Mouse (Mus musculus) MEL (cell line): ENCODE data around the gene Fgg. TPM values are rescaled to one million over a fixed set of nuclear protein-coding genes. Genes with fewer than 3 reads are reported as not detected.

Source experiments
- DNase-seq: peaks from one replicate; pipeline ENCODE4 v3.0.0; 2011; ENCODE audit warnings: low read depth, low spot score
- H3K27ac ChIP-seq: 2 replicates; pipeline ENCODE4 v1.5.1; 2012; ENCODE audit warnings: low read depth, mild to moderate bottlenecking, control low read depth, low read length, moderate library complexity; ENCODE audit not compliant: control insufficient read depth
- H3K27me3 ChIP-seq, 2 experiments: fragments of 150-350 bp in 1 of 2; sonication (generic) in 1 of 2; 2 replicates each; pipeline ENCODE4 v1.6.1; 2012; ENCODE audit warnings: low read length in 2 of 2, mild to moderate bottlenecking in 2 of 2, improper control_type of control experiment in 1 of 2, moderate library complexity in 1 of 2; ENCODE audit not compliant: insufficient read depth in 2 of 2, control insufficient read depth in 1 of 2
- H3K36me3 ChIP-seq, 2 experiments: 2 replicates each; pipeline ENCODE4 v1.6.1; 2012 to 2014; ENCODE audit warnings: low read length in 2 of 2, improper control_type of control experiment in 1 of 2, inconsistent platforms in 1 of 2, mild to moderate bottlenecking in 1 of 2; ENCODE audit not compliant: insufficient read depth in 2 of 2, control insufficient read depth in 1 of 2
- H3K4me1 ChIP-seq, 2 experiments: fragments of 150-350 bp in 1 of 2; sonication (generic) in 1 of 2; 2 replicates each; pipeline ENCODE4 v1.6.1; 2012; ENCODE audit warnings: low read length in 2 of 2, improper control_type of control experiment in 1 of 2, mild to moderate bottlenecking in 1 of 2; ENCODE audit not compliant: insufficient read depth in 2 of 2, control insufficient read depth in 1 of 2
- H3K4me3 ChIP-seq, 2 experiments: fragments of 150-350 bp in 1 of 2; sonication (generic) in 1 of 2; 2 replicates each; pipeline ENCODE4 v1.5.1; 2012; ENCODE audit warnings: low read depth in 2 of 2, low read length in 2 of 2, mild to moderate bottlenecking in 2 of 2, moderate library complexity in 2 of 2, control low read depth in 1 of 2, improper control_type of control experiment in 1 of 2; ENCODE audit not compliant: control insufficient read depth in 1 of 2, insufficient read depth in 1 of 2
- H3K79me2 ChIP-seq: 2 replicates; pipeline ENCODE4 v1.6.1; 2012; ENCODE audit warnings: mild to moderate bottlenecking, low read length, moderate library complexity; ENCODE audit not compliant: control insufficient read depth, poor library complexity, insufficient read depth
- H3K9ac ChIP-seq: 2 replicates; pipeline ENCODE4 v1.6.1; 2012; ENCODE audit warnings: low read depth, mild to moderate bottlenecking, control low read depth, low read length, moderate library complexity; ENCODE audit not compliant: control insufficient read depth, poor library complexity, severe bottlenecking
- H3K9me3 ChIP-seq: fragments of 150-350 bp; sonication (generic); replicated peaks from 2 replicates; pipeline ENCODE4 v1.6.1; 2012; ENCODE audit warnings: mild to moderate bottlenecking, low read length, improper control_type of control experiment, moderate library complexity; ENCODE audit not compliant: insufficient read depth
- CHD1 ChIP-seq: IDR thresholded peaks from 2 replicates; pipeline ENCODE4 v1.6.1; 2012; ENCODE audit warnings: low read depth, mild to moderate bottlenecking, inconsistent platforms, low read length, improper control_type of control experiment
- CHD2 ChIP-seq: IDR thresholded peaks from 2 replicates; pipeline ENCODE4 v1.6.1; 2011; ENCODE audit warnings: low read length, improper control_type of control experiment
- EP300 ChIP-seq, 2 experiments: IDR thresholded peaks; 2 replicates each; pipeline ENCODE4 v1.6.1; 2011; ENCODE audit warnings: improper control_type of control experiment in 2 of 2, low read length in 2 of 2, low read depth in 1 of 2, mild to moderate bottlenecking in 1 of 2
- GABPA ChIP-seq: IDR thresholded peaks from 2 replicates; pipeline ENCODE4 v1.6.1; 2012; ENCODE audit warnings: low read depth, mild to moderate bottlenecking, inconsistent platforms, low read length, improper control_type of control experiment, moderate library complexity
- JUND ChIP-seq: IDR thresholded peaks from 2 replicates; pipeline ENCODE4 v1.6.1; 2011; ENCODE audit warnings: low read depth, mild to moderate bottlenecking, improper control_type of control experiment, low read length
- KAT2A ChIP-seq: conservative IDR thresholded peaks from 2 replicates; pipeline ENCODE4 v1.6.1; 2012; ENCODE audit warnings: low read depth, low read length, improper control_type of control experiment, inconsistent platforms
- MAZ ChIP-seq: IDR thresholded peaks from 2 replicates; pipeline ENCODE4 v1.6.1; 2012; ENCODE audit warnings: low read depth, mild to moderate bottlenecking, inconsistent platforms, low read length, improper control_type of control experiment
- MXI1 ChIP-seq: IDR thresholded peaks from 2 replicates; pipeline ENCODE4 v1.6.1; 2011; ENCODE audit warnings: mild to moderate bottlenecking, low read depth, low read length, improper control_type of control experiment
- MYB ChIP-seq: IDR thresholded peaks from 2 replicates; pipeline ENCODE4 v1.6.1; 2011; ENCODE audit warnings: mild to moderate bottlenecking, low read depth, low read length, improper control_type of control experiment
- MYC ChIP-seq: IDR thresholded peaks from 2 replicates; pipeline ENCODE4 v1.6.1; 2011; ENCODE audit warnings: low read depth, mild to moderate bottlenecking, low read length, improper control_type of control experiment, moderate library complexity
- NELFE ChIP-seq: IDR thresholded peaks from 2 replicates; pipeline ENCODE4 v1.6.1; 2011; ENCODE audit warnings: low read depth, low read length, improper control_type of control experiment
- NRF1 ChIP-seq: IDR thresholded peaks from 2 replicates; pipeline ENCODE4 v1.6.1; 2014; ENCODE audit warnings: low read depth, mild to moderate bottlenecking, inconsistent platforms, low read length, improper control_type of control experiment, moderate library complexity; ENCODE audit not compliant: poor library complexity, insufficient read depth, severe bottlenecking
- POLR2AphosphoS2 ChIP-seq: IDR thresholded peaks from 2 replicates; pipeline ENCODE4 v1.6.1; 2011; ENCODE audit warnings: low read length, improper control_type of control experiment
- POLR2AphosphoS5 ChIP-seq: IDR thresholded peaks from 2 replicates; pipeline ENCODE4 v1.6.1; 2012; ENCODE audit warnings: low read depth, borderline replicate concordance, mild to moderate bottlenecking, inconsistent platforms, low read length, moderate library complexity, mixed read lengths
- RCOR1 ChIP-seq: IDR thresholded peaks from 2 replicates; pipeline ENCODE4 v1.6.1; 2012; ENCODE audit warnings: low read depth, mild to moderate bottlenecking, inconsistent platforms, low read length, improper control_type of control experiment
- SIN3A ChIP-seq: IDR thresholded peaks from 2 replicates; pipeline ENCODE4 v1.6.1; 2012; ENCODE audit warnings: low read length, improper control_type of control experiment, inconsistent platforms
- SMC3 ChIP-seq: IDR thresholded peaks from 2 replicates; pipeline ENCODE4 v1.6.1; 2011; ENCODE audit warnings: low read depth, low read length, improper control_type of control experiment
- TBP ChIP-seq: IDR thresholded peaks from 2 replicates; pipeline ENCODE4 v1.8.0; 2011; ENCODE audit warnings: low read depth, low read length, improper control_type of control experiment
- TCF12 ChIP-seq: IDR thresholded peaks from 2 replicates; pipeline ENCODE4 v1.6.1; 2014; ENCODE audit warnings: low read depth, mild to moderate bottlenecking, inconsistent platforms, low read length, improper control_type of control experiment, moderate library complexity
- USF1 ChIP-seq: IDR thresholded peaks from 2 replicates; pipeline ENCODE4 v1.6.1; 2014; ENCODE audit warnings: low read depth, mild to moderate bottlenecking, inconsistent platforms, low read length, improper control_type of control experiment, moderate library complexity
- USF2 ChIP-seq, 2 experiments: IDR thresholded peaks; 2 replicates each; pipeline ENCODE4 v1.6.1; 2011 to 2012; ENCODE audit warnings: improper control_type of control experiment in 2 of 2, low read length in 2 of 2, borderline replicate concordance in 1 of 2, inconsistent platforms in 1 of 2, low read depth in 1 of 2, mild to moderate bottlenecking in 1 of 2; ENCODE audit not compliant: insufficient read depth in 1 of 2
- ZMIZ1 ChIP-seq: IDR thresholded peaks from 2 replicates; pipeline ENCODE4 v1.6.1; 2012; ENCODE audit warnings: low read depth, mild to moderate bottlenecking, inconsistent platforms, low read length, improper control_type of control experiment, moderate library complexity
- ZNF384 ChIP-seq: IDR thresholded peaks from 2 replicates; pipeline ENCODE4 v1.6.1; 2012; ENCODE audit warnings: low read depth, mild to moderate bottlenecking, inconsistent platforms, low read length, improper control_type of control experiment
- polyA plus RNA-seq, 2 experiments: library from polyadenylated mRNA; stranded (reverse) in 1 of 2; unstranded in 1 of 2; fragments of >175 nt in 1 of 2; fragments of >200 nt in 1 of 2; gene quantifications; 2 replicates each; pipeline versions ENCODE4 v1.2.1 to v1.2.4; 2012; ENCODE audit warnings: low replicate concordance in 2 of 2, low read depth in 1 of 2; ENCODE audit not compliant: insufficient read length in 2 of 2, insufficient read depth in 1 of 2, missing spikeins in 1 of 2
- total RNA-seq: library from RNA; depleted of rRNA; stranded (reverse); fragments of 300-350 nt; gene quantifications from 2 replicates; pipeline ENCODE4 v1.2.3, GENCODE M21; 2012

The Fgg gene
- total and polyA plus RNA-seq, 3 experiments, result not detected

DNA sequence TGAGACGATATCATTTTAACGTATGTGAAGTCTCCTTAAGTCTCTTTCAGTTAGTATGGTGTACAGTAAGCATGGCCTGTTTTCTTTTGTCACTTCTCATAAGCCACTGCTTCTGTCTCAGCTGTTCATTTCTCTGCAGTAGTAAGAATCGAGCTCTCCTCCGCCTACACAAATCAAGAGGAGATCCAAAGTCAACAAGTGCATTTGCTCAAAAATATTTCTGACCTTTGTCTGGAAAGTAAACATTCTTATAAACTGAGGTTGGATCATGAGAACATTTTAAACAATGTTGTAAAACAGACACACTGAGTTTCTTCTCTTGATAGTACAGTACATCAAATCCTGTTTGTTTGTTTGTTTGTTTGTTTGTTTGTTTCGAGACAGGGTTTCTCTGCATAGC is 43.1 kb downstream of the Fgg start:
- 0 out of 4 replicates have a peak, but pooled peaks cover 0 to 5% of the 10 kb centered on the region in 2 experiments for H3K4me1 ChIP-seq
- no peak for DNase-seq
- H3K79me2 ChIP-seq, result peaks cover 3% of the 10 kb centered on the region
- no peak for TF ChIP-seq USF2 (IDR thresholded peaks at IDR 0.05; ENCODE audit: borderline replicate concordance in 1 of 2, insufficient read depth in 1 of 2, low read depth in 1 of 2, low read length in 2 of 2)
- TF ChIP-seq JUND, result no peak
- TF ChIP-seq EP300 (IDR thresholded peaks at IDR 0.05; ENCODE audit: low read depth in 1 of 2, low read length in 2 of 2), result no peak
- no peak for TF ChIP-seq POLR2AphosphoS5
- TF ChIP-seq CHD2, result no peak
- TF ChIP-seq TCF12, result no peak
- no peak for TF ChIP-seq MYB
- no peak for TF ChIP-seq SMC3
- no peak for TF ChIP-seq MXI1
- TF ChIP-seq GABPA, result no peak
- TF ChIP-seq SIN3A, result no peak
- TF ChIP-seq MAZ, result no peak
- no peak for TF ChIP-seq POLR2AphosphoS2
- no peak for TF ChIP-seq RCOR1
- TF ChIP-seq MYC, result no peak
- TF ChIP-seq CHD1, result no peak
- no peak for TF ChIP-seq ZMIZ1
- H3K27me3 ChIP-seq, result no peaks in the 10 kb centered on the region; a peak in 3 of 4 replicates
- H3K36me3 ChIP-seq, result peaks cover 0 to 2% of the 10 kb centered on the region in 2 experiments; a peak in 1 of 4 replicates
- no peaks in the 10 kb centered on the region for H3K9me3 ChIP-seq
- no peak overlapping the region for H3K4me3 ChIP-seq
- H3K27ac ChIP-seq, result no peak overlapping the region
- H3K9ac ChIP-seq, result no peak overlapping the region

DNA sequence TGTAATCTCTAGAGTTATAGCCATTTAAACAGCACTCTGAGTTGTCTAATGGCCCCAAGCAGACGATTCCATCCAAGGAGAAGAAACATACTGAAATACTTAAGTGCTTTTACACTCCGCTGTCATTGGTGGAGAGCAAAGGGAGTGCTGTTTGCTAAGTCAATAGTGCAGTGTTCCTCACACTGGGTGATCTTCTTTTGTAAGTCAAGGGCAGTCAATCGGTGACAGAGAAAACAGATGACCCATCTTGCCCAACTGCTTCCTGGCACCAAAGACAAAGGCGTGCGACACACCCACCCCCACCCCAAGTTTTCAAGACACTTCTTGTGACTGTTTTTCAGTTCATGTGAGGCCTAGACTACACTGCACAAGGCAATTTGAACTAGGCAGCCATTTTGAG is 44.6 kb downstream of the Fgg start:
- no peaks in the 10 kb centered on the region; a peak in 3 of 4 replicates for H3K27me3 ChIP-seq
- no peak for DNase-seq
- H3K9ac ChIP-seq, result no peak overlapping the region
- no peak overlapping the region for H3K27ac ChIP-seq
- peaks cover 12% of the 10 kb centered on the region for H3K79me2 ChIP-seq
- H3K36me3 ChIP-seq, result peaks cover 0 to 6% of the 10 kb centered on the region in 2 experiments; a peak in 2 of 4 replicates
- no peak overlapping the region for H3K4me3 ChIP-seq
- no peaks in the 10 kb centered on the region for H3K9me3 ChIP-seq
- H3K4me1 ChIP-seq, result peaks cover 0 to 5% of the 10 kb centered on the region in 2 experiments; a peak in 1 of 4 replicates
- no peak for TF ChIP-seq USF2 (IDR thresholded peaks at IDR 0.05; ENCODE audit: borderline replicate concordance in 1 of 2, insufficient read depth in 1 of 2, low read depth in 1 of 2, low read length in 2 of 2)
- no peak for TF ChIP-seq CHD2
- TF ChIP-seq TBP, result no peak
- TF ChIP-seq NRF1, result no peak
- no peak for TF ChIP-seq KAT2A
- TF ChIP-seq ZNF384, result no peak
- TF ChIP-seq NELFE, result no peak
- TF ChIP-seq MAZ, result no peak
- TF ChIP-seq USF1, result no peak
- TF ChIP-seq GABPA, result no peak
